Mouse (Mus musculus): ENCODE results near the gene Oas1e. TPM values are rescaled to one million over a fixed set of nuclear protein-coding genes. Genes with fewer than 3 reads are reported as not detected.
"Not testable (repeated sequence)": the region's sequence is repeated elsewhere in the genome, so short reads cannot be mapped to it uniquely, and the experiment has no call there.

Gene Oas1e
- polyA plus RNA-seq (2016; fragmentation: Nextera tagmentation; extraction: Ambion mirVana), result 0.10 TPM in 1 of 2 replicates, not detected in the other

- not testable (repeated sequence) for H3K27me3 ChIP-seq; H3K4me2 ChIP-seq; ATAC-seq (ENCODE audit: low FRiP score); H3K9ac ChIP-seq; H3K36me3 ChIP-seq (replicated peaks); H3K4me3 ChIP-seq (replicated peaks); H3K9me3 ChIP-seq; H3K27ac ChIP-seq; H3K4me1 ChIP-seq
- WGBS, result 75% methylated on average over 9 of the region's 9 CpGs
Observed at GRCm38 (mm10) chr5:120795480-120796034, at the start of gene Oas1e. Gene Oas1e, minus strand, starts transcription at chr5:120795530.

GRCm38 (mm10) chr5:120844713-120845112 is 49.4 kb upstream of the Oas1e start:
- Histone ChIP-seq H3K9me3 (no peaks in the 10 kb centered on the region), H3K36me3 (replicated peaks) (no peaks in the 10 kb centered on the region), H3K9ac (no peak overlapping the region), H3K27ac (no peak overlapping the region), H3K4me2 (no peak overlapping the region), H3K27me3 (no peaks in the 10 kb centered on the region; the same call in 1 of the 2 replicates), H3K4me1 (no peaks in the 10 kb centered on the region), H3K4me3 (replicated peaks) (no peak overlapping the region)
- ATAC-seq (ENCODE audit: low FRiP score), result no peak
- 77% methylated on average over 3 of the region's 3 CpGs for WGBS

GRCm38 (mm10) chr5:120836731-120837585 is 41.6 kb upstream of the Oas1e start:
- WGBS, result 9% methylated on average over 8 of the region's 8 CpGs
- no peak for ATAC-seq (ENCODE audit: low FRiP score)
- H3K9me3 ChIP-seq, result no peaks in the 10 kb centered on the region
- no peak overlapping the region for H3K4me2 ChIP-seq
- no peak overlapping the region for H3K27ac ChIP-seq
- 0 out of 2 replicates have a peak, but pooled peaks cover 7% of the 10 kb centered on the region for H3K27me3 ChIP-seq
- H3K4me1 ChIP-seq, result peaks cover 11% of the 10 kb centered on the region
- H3K4me3 ChIP-seq (replicated peaks), result no peak overlapping the region
- H3K36me3 ChIP-seq (replicated peaks), result no peaks in the 10 kb centered on the region
- no peak overlapping the region for H3K9ac ChIP-seq

GRCm38 (mm10) chr5:120833335-120834280 is 38.3 kb upstream of the Oas1e start:
- Histone ChIP-seq H3K9ac (no peak overlapping the region), H3K4me2 (peak overlapping the region; percentile 42), H3K27ac (no peak overlapping the region), H3K36me3 (replicated peaks) (no peaks in the 10 kb centered on the region), H3K4me3 (replicated peaks) (no peak overlapping the region), H3K27me3 (0 out of 2 replicates have a peak, but pooled peaks cover 7% of the 10 kb centered on the region), H3K4me1 (peaks cover 11% of the 10 kb centered on the region), H3K9me3 (no peaks in the 10 kb centered on the region)
- no peak for ATAC-seq (ENCODE audit: low FRiP score)
- WGBS, result 10% methylated on average over 17 of the region's 17 CpGs

DNA sequence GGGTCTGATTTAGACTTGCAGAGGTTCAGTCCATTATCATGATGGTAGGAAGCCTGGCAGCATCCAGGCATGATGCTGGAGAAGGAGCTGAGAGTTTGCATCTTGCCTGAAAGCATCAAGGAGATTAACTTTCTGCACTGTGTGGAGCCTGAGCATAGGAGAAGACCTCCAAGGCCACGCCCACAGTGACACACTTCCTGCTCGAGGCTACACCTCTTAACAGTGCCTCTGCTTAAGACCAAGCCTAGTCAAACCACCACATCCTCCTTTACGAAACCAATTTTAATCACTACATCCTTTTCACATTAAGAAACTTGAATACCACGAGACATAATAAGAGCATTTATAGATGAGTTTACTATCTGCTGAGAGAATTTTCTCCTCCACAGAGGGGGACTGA is 35.7 kb upstream of the Oas1e start:
- 79% methylated on average over 4 of the region's 4 CpGs for WGBS

GRCm38 (mm10) chr5:120818999-120819398 is 23.7 kb upstream of the Oas1e start:
- H3K36me3 ChIP-seq (replicated peaks), result no peaks in the 10 kb centered on the region
- H3K9ac ChIP-seq, result no peak overlapping the region
- H3K4me3 ChIP-seq (replicated peaks), result no peak overlapping the region
- no peak for ATAC-seq (ENCODE audit: low FRiP score)
- H3K9me3 ChIP-seq, result peaks cover 19% of the 10 kb centered on the region; the same call in 1 of the 2 replicates
- H3K4me1 ChIP-seq, result no peaks in the 10 kb centered on the region
- no peak overlapping the region for H3K27ac ChIP-seq
- H3K4me2 ChIP-seq, result no peak overlapping the region
- H3K27me3 ChIP-seq, result no peaks in the 10 kb centered on the region

More for the DNA sequence above, 35.7 kb upstream of the Oas1e start:
- H3K4me2 ChIP-seq, result no peak overlapping the region
- 0 out of 2 replicates have a peak, but pooled peaks cover 4% of the 10 kb centered on the region for H3K27me3 ChIP-seq
- no peak overlapping the region for H3K4me3 ChIP-seq (replicated peaks)
- no peak for ATAC-seq (ENCODE audit: low FRiP score)
- no peaks in the 10 kb centered on the region for H3K9me3 ChIP-seq
- no peaks in the 10 kb centered on the region for H3K36me3 ChIP-seq (replicated peaks)
- H3K9ac ChIP-seq, result no peak overlapping the region
- peaks cover 11% of the 10 kb centered on the region for H3K4me1 ChIP-seq
- H3K27ac ChIP-seq, result no peak overlapping the region

DNA sequence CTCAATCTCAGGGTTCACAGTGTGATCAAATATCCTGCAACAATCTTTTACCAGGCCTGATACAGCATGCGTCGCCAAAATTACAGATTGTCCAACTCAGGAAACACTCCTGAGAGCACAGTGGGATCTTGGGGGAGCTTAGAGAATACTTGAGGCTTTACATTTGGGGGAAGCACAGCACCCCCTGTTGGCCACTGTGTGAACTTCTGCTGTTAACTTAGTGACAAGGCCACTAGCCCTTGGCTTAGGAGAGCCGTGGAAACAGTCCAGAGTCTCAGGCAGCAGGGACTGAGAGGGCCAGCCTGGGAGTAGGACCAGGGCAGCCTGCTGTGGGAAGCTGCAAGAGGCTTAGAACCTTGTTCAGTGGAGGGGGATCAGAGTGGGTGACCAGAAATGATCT is 20.6 kb upstream of the Oas1e start:
- Histone ChIP-seq H3K9ac (no peak overlapping the region), H3K4me2 (no peak overlapping the region), H3K36me3 (replicated peaks) (no peaks in the 10 kb centered on the region), H3K9me3 (peaks cover 19% of the 10 kb centered on the region; the same call in 1 of the 2 replicates), H3K4me1 (peaks cover 13% of the 10 kb centered on the region), H3K27ac (no peak overlapping the region), H3K4me3 (replicated peaks) (no peak overlapping the region), H3K27me3 (no peaks in the 10 kb centered on the region)
- 68% methylated on average over 3 of the region's 3 CpGs for WGBS
- no peak for ATAC-seq (ENCODE audit: low FRiP score)

GRCm38 (mm10) chr5:120813023-120813422 is 17.7 kb upstream of the Oas1e start:
- WGBS, result 89% methylated on average over 6 of the region's 6 CpGs
- H3K4me1 ChIP-seq, result peaks cover 13% of the 10 kb centered on the region
- H3K9me3 ChIP-seq, result no peaks in the 10 kb centered on the region
- H3K4me3 ChIP-seq (replicated peaks), result peak overlapping the region; percentile 24; the same call in 1 of the 2 replicates
- no peak overlapping the region for H3K9ac ChIP-seq
- H3K27me3 ChIP-seq, result no peaks in the 10 kb centered on the region
- no peaks in the 10 kb centered on the region for H3K36me3 ChIP-seq (replicated peaks)
- H3K4me2 ChIP-seq, result peak overlapping the region; percentile 48; the same call in 1 of the 2 replicates
- H3K27ac ChIP-seq, result no peak overlapping the region
- ATAC-seq (ENCODE audit: low FRiP score), result no peak

- Histone ChIP-seq H3K9me3 (no peaks in the 10 kb centered on the region), H3K4me1 (peaks cover 13% of the 10 kb centered on the region), H3K9ac (peak within 1 kb of the TSS; percentile 22), H3K4me2 (peak within 1 kb of the TSS; percentile 48), H3K27ac (peak within 1 kb of the TSS; percentile 46; the same call in 1 of the 2 replicates), H3K36me3 (replicated peaks) (no peaks in the 10 kb centered on the region), H3K4me3 (replicated peaks) (peak within 1 kb of the TSS; percentile 24), H3K27me3 (no peaks in the 10 kb centered on the region)
- ATAC-seq (ENCODE audit: low FRiP score), result peak; percentile 68
- 5% methylated on average over 18 of the region's 18 CpGs for WGBS
Observed at GRCm38 (mm10) chr5:120811951-120812819, 16.9 kb upstream of the Oas1e start, which contains the start of gene Oas1c. Gene Oas1c, minus strand, starts transcription at chr5:120812514.

DNA sequence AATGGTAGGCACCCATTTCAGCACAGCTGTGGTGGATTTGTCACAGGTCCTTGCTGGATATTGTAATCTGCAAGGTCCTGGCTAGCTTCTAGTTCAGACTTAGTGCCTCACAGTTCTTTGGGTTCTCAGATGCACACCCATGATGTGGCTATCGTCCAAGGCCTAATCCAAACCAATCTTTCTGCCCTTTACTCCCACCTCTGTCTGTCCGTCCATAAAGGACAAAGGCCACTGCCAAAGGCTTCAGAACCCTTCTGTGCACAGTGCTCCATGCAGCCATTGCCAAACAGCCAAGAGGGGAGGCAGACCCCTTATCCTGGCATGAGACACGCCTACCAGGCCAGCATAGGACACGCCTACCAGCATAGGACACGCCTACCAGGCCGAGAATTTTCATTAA is 13.8 kb upstream of the Oas1e start:
- no peak overlapping the region for H3K4me3 ChIP-seq (replicated peaks)
- no peaks in the 10 kb centered on the region for H3K36me3 ChIP-seq (replicated peaks)
- 41% methylated on average over 6 of the region's 6 CpGs for WGBS
- no peak overlapping the region for H3K4me2 ChIP-seq
- no peak for ATAC-seq (ENCODE audit: low FRiP score)
- no peaks in the 10 kb centered on the region for H3K9me3 ChIP-seq
- no peak overlapping the region for H3K9ac ChIP-seq
- no peaks in the 10 kb centered on the region for H3K27me3 ChIP-seq
- no peak overlapping the region for H3K27ac ChIP-seq
- peaks cover 13% of the 10 kb centered on the region for H3K4me1 ChIP-seq

GRCm38 (mm10) chr5:120806458-120806857 is 11.1 kb upstream of the Oas1e start:
- Histone ChIP-seq H3K9me3 (no peaks in the 10 kb centered on the region), H3K4me1 (no peaks in the 10 kb centered on the region), H3K4me3 (replicated peaks) (no peak overlapping the region), H3K36me3 (replicated peaks) (no peaks in the 10 kb centered on the region), H3K9ac (no peak overlapping the region), H3K27me3 (no peaks in the 10 kb centered on the region), H3K27ac (no peak overlapping the region), H3K4me2 (no peak overlapping the region)
- ATAC-seq (ENCODE audit: low FRiP score), result no peak
- WGBS, result 82% methylated on average over 1 of the region's 1 CpGs

All from forebrain, embryonic 12.5 days (tissue).